Mouse (Mus musculus) kidney, adult 2 months (tissue): ENCODE measurements around the gene Ikzf2. TPM values are rescaled to one million over a fixed set of nuclear protein-coding genes. Genes with fewer than 3 reads are reported as not detected.

Experiments used
- DNase-seq: peaks from one replicate; pipeline ENCODE4 v3.0.0; 2021
- H3K27ac ChIP-seq: fragments of 200-500 bp; 2 replicates; pipeline ENCODE4 v1.5.1; 2012; ENCODE audit warnings: low read depth, low read length, control low read depth, inconsistent platforms; ENCODE audit not compliant: insufficient read depth
- H3K27me3 ChIP-seq: fragments of 200-500 bp; replicated peaks from 2 replicates; pipeline ENCODE4 v1.6.1; 2012; ENCODE audit warnings: mild to moderate bottlenecking, moderate library complexity, low read length, inconsistent platforms; ENCODE audit not compliant: control insufficient read depth, insufficient read depth
- H3K36me3 ChIP-seq: fragments of 200-500 bp; 2 replicates; pipeline ENCODE4 v1.6.1; 2012; ENCODE audit warnings: mild to moderate bottlenecking, moderate library complexity, low read length, inconsistent platforms; ENCODE audit not compliant: control insufficient read depth, insufficient read depth
- H3K4me1 ChIP-seq: fragments of 200-500 bp; 2 replicates; pipeline ENCODE4 v1.6.1; 2011; ENCODE audit warnings: low read length; ENCODE audit not compliant: control insufficient read depth, insufficient read depth
- H3K4me3 ChIP-seq: fragments of 200-500 bp; 2 replicates; pipeline ENCODE4 v1.5.1; 2011; ENCODE audit warnings: mild to moderate bottlenecking, low read depth, low read length, control low read depth; ENCODE audit not compliant: insufficient read depth
- CTCF ChIP-seq: fragments of 200-500 bp; conservative IDR thresholded peaks from 2 replicates; pipeline ENCODE4 v1.5.1; 2011; ENCODE audit warnings: low read depth, mild to moderate bottlenecking, control low read depth, low read length, moderate library complexity, mixed read lengths; ENCODE audit not compliant: insufficient read depth, insufficient read length
- POLR2A ChIP-seq: fragments of 200-500 bp; IDR thresholded peaks from one replicate; pipeline ENCODE4 v1.6.1; 2011; ENCODE audit warnings: low read depth, low read length, control low read depth
- WGBS: fragments of 180-500 bp; shearing (Covaris S2); methylation state at CpG from one replicate; pipeline ENCODE4 v1.1.7; 2018; 5-methylcytosine and 5-hydroxymethylcytosine counted together
- polyA plus RNA-seq: library from polyadenylated mRNA; depleted of rRNA; stranded (reverse); fragments of >200 nt; gene quantifications from 2 replicates; pipeline ENCODE4 v1.2.3, GENCODE M21; 2012

The Ikzf2 gene
- polyA plus RNA-seq, 1 experiment: 1.5 TPM

DNA sequence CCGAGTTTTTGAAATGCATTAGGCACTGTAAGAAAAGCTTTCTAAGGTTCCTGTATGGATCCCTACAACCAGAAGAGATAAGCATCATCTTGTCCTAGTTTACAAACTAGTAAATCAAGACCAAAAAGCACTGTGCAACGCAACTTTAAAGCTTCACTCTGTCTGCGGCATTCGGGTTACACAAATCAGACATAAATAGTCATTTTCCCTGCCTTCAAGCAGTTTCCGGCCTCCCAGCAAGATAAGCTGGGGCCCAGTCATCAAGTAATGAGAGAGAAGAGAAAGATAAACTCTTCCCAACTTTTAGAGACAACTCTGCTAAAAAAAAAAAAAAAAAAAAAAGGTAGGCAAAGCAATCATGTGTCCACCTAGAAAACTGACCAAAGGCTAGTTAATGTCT is 19.6 kb downstream of the Ikzf2 start:
- Histone ChIP-seq H3K27me3 (no peaks in the 10 kb centered on the region), H3K27ac (no peak overlapping the region), H3K4me3 (no peak overlapping the region), H3K4me1 (no peaks in the 10 kb centered on the region), H3K36me3 (no peaks in the 10 kb centered on the region)
- DNase-seq: no peak
- TF ChIP-seq CTCF (no peak), POLR2A (no peak)
- 76% methylated on average over 5 of the region's 5 CpGs for WGBS

GRCm38 (mm10) chr1:69659779-69660178 is 27.3 kb downstream of the Ikzf2 start:
- TF ChIP-seq CTCF: no peak
- TF ChIP-seq POLR2A: no peak
- no peak for DNase-seq
- H3K4me3 ChIP-seq: no peak overlapping the region
- no peaks in the 10 kb centered on the region for H3K27me3 ChIP-seq
- WGBS: 66% methylated on average over 2 of the region's 2 CpGs
- no peak overlapping the region for H3K27ac ChIP-seq
- no peaks in the 10 kb centered on the region for H3K4me1 ChIP-seq
- H3K36me3 ChIP-seq: no peaks in the 10 kb centered on the region

DNA sequence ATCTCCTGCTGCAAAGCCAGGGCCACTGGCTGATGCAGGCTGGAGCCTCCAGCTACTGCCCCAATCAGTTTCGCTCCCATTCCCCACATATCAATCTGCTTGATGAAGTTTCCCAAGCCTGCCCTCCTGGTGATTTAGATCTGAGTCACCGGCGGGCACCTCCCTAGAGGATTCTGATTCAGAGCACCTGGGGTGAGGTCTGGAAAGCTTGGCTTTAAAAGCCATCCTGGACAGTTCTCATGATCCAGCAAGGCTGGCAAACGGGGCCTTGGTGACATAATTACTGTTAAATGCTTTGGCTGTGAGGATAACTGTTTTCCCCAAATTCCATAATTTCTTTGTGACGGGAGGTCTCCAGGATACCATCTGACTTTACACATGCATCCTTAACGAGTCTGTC is 29.0 kb downstream of the Ikzf2 start:
- WGBS: 56% methylated on average over 6 of the region's 6 CpGs

DNA sequence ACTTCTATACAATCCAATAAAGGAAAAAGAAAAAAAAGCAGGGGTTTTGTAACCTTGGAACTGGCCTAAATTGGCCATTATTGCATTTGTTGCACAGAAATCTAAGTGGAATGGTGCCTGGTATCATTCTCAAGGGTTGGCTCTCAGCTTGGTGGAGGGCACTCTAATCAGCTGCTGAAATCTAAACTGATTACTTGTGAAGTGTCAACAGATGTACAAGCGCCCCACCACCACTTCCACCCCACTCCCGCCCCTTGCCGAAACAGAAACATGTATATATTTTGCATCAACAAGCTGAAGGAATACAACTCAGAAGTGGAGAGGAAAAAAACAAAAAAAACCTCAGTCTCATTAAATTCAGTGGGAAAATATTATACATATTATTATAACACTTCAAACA is 29.6 kb downstream of the Ikzf2 start:
- no peak for DNase-seq
- 90% methylated on average over 3 of the region's 3 CpGs for WGBS
- TF ChIP-seq CTCF (no peak), POLR2A (no peak)
- Histone ChIP-seq H3K27me3 (no peaks in the 10 kb centered on the region), H3K4me1 (no peaks in the 10 kb centered on the region), H3K4me3 (no peak overlapping the region), H3K27ac (no peak overlapping the region), H3K36me3 (no peaks in the 10 kb centered on the region)

More for the DNA sequence above, 29.0 kb downstream of the Ikzf2 start:
- DNase-seq: no peak
- H3K27ac ChIP-seq: no peak overlapping the region
- H3K4me1 ChIP-seq: no peaks in the 10 kb centered on the region
- TF ChIP-seq CTCF (no peak), POLR2A (no peak)
- no peaks in the 10 kb centered on the region for H3K36me3 ChIP-seq
- H3K27me3 ChIP-seq: no peaks in the 10 kb centered on the region
- H3K4me3 ChIP-seq: no peak overlapping the region

DNA sequence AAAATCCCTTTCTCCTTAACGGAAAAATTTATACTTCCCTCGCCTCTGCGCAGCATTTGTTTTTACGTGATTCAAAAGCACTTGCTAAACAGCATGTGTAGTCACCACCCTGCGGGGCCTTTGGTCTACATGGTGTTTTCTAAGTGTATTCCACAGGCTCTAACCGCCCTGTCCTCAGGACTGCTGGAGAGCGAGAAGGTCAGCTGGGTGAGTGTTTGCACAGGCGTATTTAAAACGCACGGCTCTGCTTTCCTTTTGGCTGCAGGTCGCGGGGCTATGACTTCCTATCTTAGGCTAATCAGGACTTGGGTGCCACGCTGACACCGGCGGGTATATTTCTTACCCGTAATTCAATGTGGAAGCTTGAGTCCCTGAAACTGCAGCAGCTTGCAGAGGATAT is 30.1 kb downstream of the Ikzf2 start:
- H3K4me1 ChIP-seq: no peaks in the 10 kb centered on the region
- H3K4me3 ChIP-seq: no peak overlapping the region
- TF ChIP-seq POLR2A (no peak), CTCF (no peak)
- H3K36me3 ChIP-seq: no peaks in the 10 kb centered on the region
- peak; percentile 12 for DNase-seq
- no peak overlapping the region for H3K27ac ChIP-seq
- WGBS: 49% methylated on average over 16 of the region's 16 CpGs
- H3K27me3 ChIP-seq: no peaks in the 10 kb centered on the region

DNA sequence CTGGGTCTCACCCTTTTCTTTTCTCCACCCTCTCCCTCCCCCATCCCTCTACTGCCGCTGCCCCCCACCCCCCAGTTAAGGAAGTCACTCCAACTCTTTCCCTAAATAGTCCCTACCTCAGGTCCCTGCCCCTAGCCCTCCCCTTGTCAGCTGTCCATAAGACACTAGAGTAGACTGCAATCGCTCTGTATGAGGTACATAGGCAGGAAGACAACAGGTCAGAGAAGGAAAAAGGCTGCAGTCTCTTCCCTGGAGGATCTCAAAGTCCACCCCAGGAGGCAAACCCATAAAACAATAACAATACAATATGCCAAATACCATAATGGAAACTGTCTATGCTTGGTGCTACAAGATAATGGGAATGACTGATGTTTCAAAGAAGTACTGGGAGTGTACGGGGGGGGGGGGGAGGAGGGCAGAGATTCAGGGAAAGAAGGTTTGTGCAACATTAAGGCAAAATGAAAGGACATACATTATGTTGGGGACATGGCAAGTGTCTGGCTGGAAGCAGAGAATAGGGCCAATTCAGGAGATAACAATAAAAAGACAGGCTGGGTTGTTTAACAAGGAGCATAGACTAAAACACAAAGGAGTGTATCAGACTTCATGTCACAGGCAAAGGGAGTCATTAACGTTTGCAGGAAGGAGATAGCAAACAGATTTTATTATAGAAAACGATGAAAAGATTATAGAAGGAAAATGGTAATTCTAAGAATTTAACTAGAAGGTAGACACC is 30.8 kb downstream of the Ikzf2 start:
- Histone ChIP-seq H3K27ac (no peak overlapping the region), H3K27me3 (no peaks in the 10 kb centered on the region), H3K4me3 (no peak overlapping the region), H3K36me3 (no peaks in the 10 kb centered on the region), H3K4me1 (no peaks in the 10 kb centered on the region)
- DNase-seq: no peak
- WGBS: 67% methylated on average over 5 of the region's 5 CpGs
- TF ChIP-seq POLR2A (no peak), CTCF (no peak)

DNA sequence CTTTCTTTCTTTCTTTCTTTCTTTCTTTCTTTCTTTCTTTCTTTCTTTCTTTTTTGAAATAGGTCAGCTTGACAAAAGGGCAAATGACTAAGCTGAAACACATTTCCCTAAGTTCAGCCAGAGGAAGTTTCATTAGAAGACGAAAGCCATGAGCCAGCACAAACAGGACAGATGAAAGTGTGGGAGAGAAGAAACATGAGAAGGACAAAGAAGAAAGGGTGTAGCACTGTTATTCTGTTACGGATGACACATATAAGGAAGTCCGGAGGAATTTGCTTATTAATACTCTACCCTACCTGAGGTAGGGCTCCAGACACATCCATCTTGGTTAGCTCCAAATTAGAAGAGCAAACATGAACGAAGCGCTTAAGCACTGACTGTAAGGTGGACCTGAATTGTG is 31.7 kb downstream of the Ikzf2 start:
- TF ChIP-seq CTCF (no peak), POLR2A (no peak)
- no peak overlapping the region for H3K27ac ChIP-seq
- H3K4me1 ChIP-seq: no peaks in the 10 kb centered on the region
- H3K4me3 ChIP-seq: no peak overlapping the region
- no peaks in the 10 kb centered on the region for H3K36me3 ChIP-seq
- WGBS: 69% methylated on average over 5 of the region's 5 CpGs
- DNase-seq: no peak
- no peaks in the 10 kb centered on the region for H3K27me3 ChIP-seq

GRCm38 (mm10) chr1:69654955-69655354 is 32.1 kb downstream of the Ikzf2 start:
- H3K4me3 ChIP-seq: no peak overlapping the region
- no peak for TF ChIP-seq POLR2A
- TF ChIP-seq CTCF: no peak
- WGBS: 80% methylated on average over 1 of the region's 1 CpGs
- no peaks in the 10 kb centered on the region for H3K4me1 ChIP-seq
- H3K27ac ChIP-seq: no peak overlapping the region
- H3K27me3 ChIP-seq: no peaks in the 10 kb centered on the region
- no peaks in the 10 kb centered on the region for H3K36me3 ChIP-seq
- no peak for DNase-seq
